ENCODE assay signal across 24 mouse cellular contexts in the genomic region with DNA sequence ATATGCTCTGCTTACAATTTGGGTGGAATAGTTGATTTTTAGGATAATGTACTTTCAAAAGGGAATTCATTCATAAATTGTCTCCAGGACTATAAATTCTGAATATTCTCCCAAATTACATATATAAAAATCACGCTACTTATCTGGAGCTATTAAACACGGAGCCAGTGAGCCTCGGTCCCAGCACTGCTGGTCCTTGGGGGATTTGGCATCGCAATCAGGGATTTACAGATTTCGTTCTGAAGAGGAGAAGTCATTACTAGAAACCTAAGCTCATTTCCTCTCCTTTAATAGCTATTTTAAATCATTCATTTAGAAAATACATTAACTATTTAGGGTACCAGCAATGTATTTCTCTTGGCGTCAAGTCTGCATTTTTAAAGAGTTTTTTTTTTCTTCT. TPM values are rescaled to one million over a fixed set of nuclear protein-coding genes. Genes with fewer than 3 reads are reported as not detected.
DNase-seq lines count a peak whose midpoint lies in the region; ATAC-seq and TF ChIP-seq lines count a peak whose summit lies in the region.
"Had no signal": no experiment of that assay in that cellular context is flagged by ENCODE, and none has a peak within 500 bp of the region (broad histone marks: within the 10 kb centered on the region; RNA-seq: fewer than 3 reads in every experiment).

No protein-coding gene starts in this region.

- no peak for TF ChIP-seq POLR2A in brain, embryonic 14.5 days (IDR thresholded peaks at IDR 0.05; ENCODE audit: borderline replicate concordance, extremely low read depth, insufficient read depth, insufficient read length, poor library complexity, severe bottlenecking)

- H3K4me1 ChIP-seq in forebrain, embryonic 15.5 days, result peaks cover 8% of the 10 kb centered on the region
- H3K4me1 ChIP-seq in forebrain, embryonic 12.5 days, result peaks cover 3% of the 10 kb centered on the region; the same call in 1 of the 2 replicates
- no peaks in the 10 kb centered on the region for H3K4me1 ChIP-seq in midbrain, embryonic 14.5 days (ENCODE audit: control insufficient read depth, insufficient read depth, low read length)
- peaks cover 6% of the 10 kb centered on the region for H3K4me1 ChIP-seq in midbrain, embryonic 16.5 days (ENCODE audit: control insufficient read depth, insufficient read depth, low read length)
- H3K4me1 ChIP-seq: embryonic facial prominence, embryonic 10.5 days; embryonic facial prominence, embryonic 12.5 days had no signal

- no peak overlapping the region for H3K4me2 ChIP-seq in forebrain, embryonic 15.5 days (replicated peaks)
- H3K4me2 ChIP-seq in forebrain, embryonic 12.5 days, result no peak overlapping the region
- no peak overlapping the region for H3K4me2 ChIP-seq in midbrain, embryonic 14.5 days (ENCODE audit: low read length)
- H3K4me2 ChIP-seq in midbrain, embryonic 16.5 days (ENCODE audit: low read length), result no peak overlapping the region
- H3K4me2 ChIP-seq: embryonic facial prominence, embryonic 12.5 days had no signal

- no peak overlapping the region for H3K9ac ChIP-seq in forebrain, embryonic 15.5 days (replicated peaks)
- no peak overlapping the region for H3K9ac ChIP-seq in forebrain, embryonic 12.5 days
- H3K9ac ChIP-seq in midbrain, embryonic 14.5 days (replicated peaks; ENCODE audit: low read length), result no peak overlapping the region
- H3K9ac ChIP-seq in midbrain, embryonic 16.5 days (ENCODE audit: low read depth, low read length), result no peak overlapping the region
- H3K9ac ChIP-seq: embryonic facial prominence, embryonic 12.5 days had no signal

- intact Hi-C loops in left cerebral cortex, adult 2 months (cut with DNase I), result loop anchor here (5.0 to 10.0 kb wide), 3 partner anchors 45 to 1315 kb away; no protein-coding TSS in a partner anchor
- intact Hi-C loops in left cerebral cortex, postnatal 36 days (cut with DNase I), result no loop called here

- no peak for TF ChIP-seq CTCF in left cerebral cortex, adult 2 months (IDR thresholded peaks at IDR 0.05)
- TF ChIP-seq CTCF in brain, embryonic 14.5 days (IDR thresholded peaks at IDR 0.05; ENCODE audit: borderline replicate concordance, extremely low read depth, insufficient read depth, insufficient read length), result no peak

- no peaks in the 10 kb centered on the region for H3K27me3 ChIP-seq in forebrain, embryonic 15.5 days
- H3K27me3 ChIP-seq in forebrain, embryonic 12.5 days, result no peaks in the 10 kb centered on the region
- no peaks in the 10 kb centered on the region for H3K27me3 ChIP-seq in midbrain, embryonic 14.5 days (ENCODE audit: control insufficient read depth, insufficient read depth, low read length)
- no peaks in the 10 kb centered on the region for H3K27me3 ChIP-seq in midbrain, embryonic 16.5 days (ENCODE audit: control insufficient read depth, insufficient read depth, low read depth, low read length)
- H3K27me3 ChIP-seq: embryonic facial prominence, embryonic 12.5 days had no signal

- H3K9me3 ChIP-seq in forebrain, embryonic 15.5 days, result no peaks in the 10 kb centered on the region
- no peaks in the 10 kb centered on the region for H3K9me3 ChIP-seq in forebrain, embryonic 12.5 days
- H3K9me3 ChIP-seq in midbrain, embryonic 14.5 days (ENCODE audit: control insufficient read depth, low read length), result no peaks in the 10 kb centered on the region
- no peaks in the 10 kb centered on the region for H3K9me3 ChIP-seq in midbrain, embryonic 16.5 days (replicated peaks; ENCODE audit: control insufficient read depth, low read length, poor library complexity, severe bottlenecking)
- H3K9me3 ChIP-seq: embryonic facial prominence, embryonic 10.5 days; embryonic facial prominence, embryonic 12.5 days had no signal

- H3K27ac ChIP-seq in forebrain, embryonic 15.5 days (replicated peaks), result 0 out of 2 replicates have a peak overlapping the region, but pooled peaks have one; percentile 43
- no peak overlapping the region for H3K27ac ChIP-seq in forebrain, embryonic 12.5 days
- peak overlapping the region; percentile 85 for H3K27ac ChIP-seq in left cerebral cortex, adult 2 months
- no peak overlapping the region for H3K27ac ChIP-seq in midbrain, embryonic 14.5 days (replicated peaks; ENCODE audit: low read depth, low read length)
- H3K27ac ChIP-seq in midbrain, embryonic 16.5 days (ENCODE audit: low read length), result no peak overlapping the region
- H3K27ac ChIP-seq: embryonic facial prominence, embryonic 10.5 days; embryonic facial prominence, embryonic 12.5 days had no signal

- no peak for DNase-seq in left cerebral cortex, adult 2 months (ENCODE audit: extremely low spot score in 1 of 2, low spot score in 2 of 2)
- no peak for DNase-seq in left cerebral cortex, postnatal 36 days (ENCODE audit: low spot score in 2 of 2)
- DNase-seq in midbrain, embryonic 14.5 days, result peak; percentile 51
- DNase-seq in brain, embryonic 14.5 days (ENCODE audit: low read depth), result peak; percentile 57
- DNase-seq in layer of hippocampus, adult 9-11 months, result no peak
- DNase-seq: adrenal gland, adult 2 months; adrenal gland, postnatal 10 days; adrenal gland, postnatal 25 days; cerebellum, adult 11-12 months; cerebellum, adult 2 months; cerebellum, adult 9-10 months; cerebellum, postnatal 10 days; cerebellum, postnatal 25 days had no signal

- 41% methylated on average over 6 of the region's 6 CpGs for whole genome bisulfite sequencing in forebrain, embryonic 15.5 days
- WGBS in forebrain, embryonic 12.5 days, result 63% methylated on average over 6 of the region's 6 CpGs
- 55% methylated on average over 6 of the region's 6 CpGs for WGBS in midbrain, embryonic 14.5 days
- WGBS in midbrain, embryonic 16.5 days, result 39% methylated on average over 6 of the region's 6 CpGs

- H3K36me3 ChIP-seq in forebrain, embryonic 15.5 days, result no peaks in the 10 kb centered on the region
- no peaks in the 10 kb centered on the region for H3K36me3 ChIP-seq in forebrain, embryonic 12.5 days (replicated peaks)
- no peaks in the 10 kb centered on the region for H3K36me3 ChIP-seq in midbrain, embryonic 14.5 days (ENCODE audit: control insufficient read depth, insufficient read depth, low read length)
- H3K36me3 ChIP-seq in midbrain, embryonic 16.5 days (ENCODE audit: control insufficient read depth, insufficient read depth, low read length), result no peaks in the 10 kb centered on the region
- H3K36me3 ChIP-seq: embryonic facial prominence, embryonic 10.5 days; embryonic facial prominence, embryonic 12.5 days had no signal

- ATAC-seq in forebrain, embryonic 15.5 days (replicated peaks), result no peak
- ATAC-seq in forebrain, embryonic 12.5 days (ENCODE audit: low FRiP score), result no peak
- no peak for ATAC-seq in midbrain, embryonic 14.5 days (ENCODE audit: low FRiP score, low TSS enrichment)
- no peak for ATAC-seq in midbrain, embryonic 16.5 days
- ATAC-seq: forebrain, embryonic 16.5 days had no signal

- no peak overlapping the region for H3K4me3 ChIP-seq in forebrain, embryonic 15.5 days
- no peak overlapping the region for H3K4me3 ChIP-seq in forebrain, embryonic 12.5 days (replicated peaks)
- H3K4me3 ChIP-seq in left cerebral cortex, adult 2 months, result no peak overlapping the region
- H3K4me3 ChIP-seq in midbrain, embryonic 14.5 days (replicated peaks; ENCODE audit: low read depth, low read length), result no peak overlapping the region
- no peak overlapping the region for H3K4me3 ChIP-seq in midbrain, embryonic 16.5 days (ENCODE audit: low read depth, low read length)
- H3K4me3 ChIP-seq: embryonic facial prominence, embryonic 10.5 days; embryonic facial prominence, embryonic 12.5 days had no signal

RNA-seq across cellular contexts. Expression of gene Gm765, which starts 55.0 kb away (rescaled TPM):
- polyA plus RNA-seq in forebrain, embryonic 15.5 days (2015; fragmentation: Nextera tagmentation; extraction: Ambion mirVana), result not detected in 2 replicates
- not detected in 2 replicates for polyA plus RNA-seq in forebrain, embryonic 12.5 days (2016; fragmentation: Nextera tagmentation; extraction: Ambion mirVana)
- 1 to 10 TPM; 5.0 to 6.4 TPM for total RNA-seq in left cerebral cortex, adult 2 months (2021)
- total RNA-seq in left cerebral cortex, postnatal 36 days (2021), result 1 to 10 TPM; 2.3 to 3.1 TPM
- not detected in 2 replicates for polyA plus RNA-seq in midbrain, embryonic 14.5 days (2014; fragmentation: Nextera tagmentation; extraction: Ambion mirVana)
- polyA plus RNA-seq in midbrain, embryonic 16.5 days (2015; fragmentation: Nextera tagmentation; extraction: Ambion mirVana), result not detected in 2 replicates
- not detected in 2 replicates for polyA plus RNA-seq in brain, embryonic 14.5 days (2012; rRNA removed)
- total RNA-seq: adrenal gland, adult 2 months; adrenal gland, postnatal 10 days; adrenal gland, postnatal 25 days; adrenal gland, postnatal 4 days; ES-E14; MEL had no signal
- polyA plus RNA-seq: adrenal gland, adult 2 months; C2C12; embryonic facial prominence, embryonic 10.5 days; embryonic facial prominence, embryonic 12.5 days; forebrain, embryonic 11.5 days; forebrain, embryonic 16.5 days had no signal

Comparison
In these comparisons a context has a peak if more than half of its experiments do, and no peak if none do; other contexts are left out.
1. H3K27ac ChIP-seq: peak in forebrain, embryonic 15.5 days (single experiment) and left cerebral cortex, adult 2 months (single experiment); none in forebrain, embryonic 12.5 days (single experiment), midbrain, embryonic 14.5 days (single experiment) and midbrain, embryonic 16.5 days (single experiment).
2. DNase-seq: peak in midbrain, embryonic 14.5 days (single experiment) and brain, embryonic 14.5 days (single experiment); none in left cerebral cortex, adult 2 months (0 of 2), left cerebral cortex, postnatal 36 days (0 of 2) and layer of hippocampus, adult 9-11 months (single experiment).